Mouse (Mus musculus) neutrophil, adult 5-6 weeks (primary cell): ENCODE measurements around the gene Dyrk3. TPM values are rescaled to one million over a fixed set of nuclear protein-coding genes. Genes with fewer than 3 reads are reported as not detected.
"Not testable (repeated sequence)": the region's sequence is repeated elsewhere in the genome, so short reads cannot be mapped to it uniquely, and the experiment has no call there.

Experiments
- ATAC-seq: fragments of 151-379, 151-347 bp; 2 replicates; pipeline ENCODE4 v1.8.0; 2017; ENCODE audit warnings: mild to moderate bottlenecking, moderate TSS enrichment; ENCODE audit not compliant: insufficient number of reproducible peaks, poor library complexity, low FRiP score, severe bottlenecking; ENCODE audit errors: extremely low read depth
- total RNA-seq: library from RNA; stranded (forward); fragments of 200-1000 nt; gene quantifications from 2 replicates; pipeline ENCODE4 v1.2.3, GENCODE M21; 2017

Dyrk3 gene
- total RNA-seq, 1 experiment from 2014 or later, result 1.2 TPM

- ATAC-seq, result no peak
Measured at GRCm38 (mm10) chr1:131161091-131161490, 23.0 kb upstream of the Dyrk3 start.

GRCm38 (mm10) chr1:131159573-131160327 is 21.6 kb upstream of the Dyrk3 start:
- not testable (repeated sequence) for ATAC-seq

- ATAC-seq, result peak; percentile 65
Measured at GRCm38 (mm10) chr1:131155456-131155855, 17.3 kb upstream of the Dyrk3 start.

GRCm38 (mm10) chr1:131153018-131153629 is 15.0 kb upstream of the Dyrk3 start, which contains the start of gene Eif2d:
Gene Eif2d, plus strand, starts transcription at chr1:131153181.
- peak; percentile 94 for ATAC-seq

GRCm38 (mm10) chr1:131149496-131149895 is 11.4 kb upstream of the Dyrk3 start:
- no peak for ATAC-seq

GRCm38 (mm10) chr1:131146181-131146614 is 8.1 kb upstream of the Dyrk3 start:
- ATAC-seq, result peak; percentile 97

GRCm38 (mm10) chr1:131145222-131145621 is 7.1 kb upstream of the Dyrk3 start:
- not testable (repeated sequence) for ATAC-seq

GRCm38 (mm10) chr1:131142472-131142871 is 4.3 kb upstream of the Dyrk3 start:
- ATAC-seq, result no peak

GRCm38 (mm10) chr1:131141449-131141848 is 3.3 kb upstream of the Dyrk3 start:
- no peak for ATAC-seq

- ATAC-seq, result no peak
Measured at GRCm38 (mm10) chr1:131139102-131140095, 1.3 kb upstream of the Dyrk3 start.

GRCm38 (mm10) chr1:131137717-131138118 is 422 bp downstream of the Dyrk3 start:
- ATAC-seq, result no peak

- no peak for ATAC-seq
Measured at GRCm38 (mm10) chr1:131137111-131137510, 1.0 kb downstream of the Dyrk3 start.

GRCm38 (mm10) chr1:131135960-131136629 is 2.0 kb downstream of the Dyrk3 start:
- no peak for ATAC-seq

- no peak for ATAC-seq
Measured at GRCm38 (mm10) chr1:131134942-131135522, 3.1 kb downstream of the Dyrk3 start.

GRCm38 (mm10) chr1:131134231-131134630 is 3.9 kb downstream of the Dyrk3 start:
- ATAC-seq, result no peak

- no peak for ATAC-seq
Measured at GRCm38 (mm10) chr1:131125987-131126744, 12.0 kb downstream of the Dyrk3 start.

GRCm38 (mm10) chr1:131123522-131124265 is 14.4 kb downstream of the Dyrk3 start:
- ATAC-seq, result no peak
